In genomic region chr12:26314959-26315358, GRCm38 (mm10) we compare ENCODE assay signal across 7 mouse cellular contexts.
DNase-seq lines count a peak whose midpoint lies in the region; ATAC-seq lines count a peak whose summit lies in the region.

No protein-coding gene starts in this region.

- no peaks in the 10 kb centered on the region for H3K27me3 ChIP-seq in midbrain, embryonic 15.5 days (replicated peaks)
- H3K27me3 ChIP-seq in midbrain, embryonic 13.5 days, result no peaks in the 10 kb centered on the region

- no peaks in the 10 kb centered on the region; the same call in 1 of the 2 replicates for H3K4me1 ChIP-seq in midbrain, embryonic 15.5 days
- H3K4me1 ChIP-seq in midbrain, embryonic 13.5 days (replicated peaks), result no peaks in the 10 kb centered on the region

- peak; percentile 31 to 53 for DNase-seq in cerebellum, postnatal 25 days
- peak; percentile 15 to 49 for DNase-seq in kidney, adult 8-10 months
- DNase-seq in mesoderm, embryonic 11.5 days (ENCODE audit: low read depth, low spot score), result peak; percentile 51
- peak; percentile 66 for DNase-seq in thymus, postnatal 25 days

- H3K4me2 ChIP-seq in midbrain, embryonic 15.5 days, result no peak overlapping the region
- no peak overlapping the region for H3K4me2 ChIP-seq in midbrain, embryonic 13.5 days (replicated peaks)

- H3K9ac ChIP-seq in midbrain, embryonic 15.5 days, result no peak overlapping the region
- no peak overlapping the region for H3K9ac ChIP-seq in midbrain, embryonic 13.5 days (replicated peaks)

- no peak overlapping the region for H3K4me3 ChIP-seq in midbrain, embryonic 15.5 days
- H3K4me3 ChIP-seq in midbrain, embryonic 13.5 days (replicated peaks), result no peak overlapping the region

- no peak overlapping the region for H3K27ac ChIP-seq in midbrain, embryonic 15.5 days
- H3K27ac ChIP-seq in midbrain, embryonic 13.5 days, result no peak overlapping the region

- H3K36me3 ChIP-seq in midbrain, embryonic 15.5 days (replicated peaks), result peaks cover 4% of the 10 kb centered on the region; the same call in 1 of the 2 replicates
- peaks cover 66% of the 10 kb centered on the region for H3K36me3 ChIP-seq in midbrain, embryonic 13.5 days

- 54% methylated on average over 5 of the region's 5 CpGs for WGBS in midbrain, embryonic 15.5 days
- WGBS in midbrain, embryonic 13.5 days, result 59% methylated on average over 5 of the region's 5 CpGs

- H3K9me3 ChIP-seq in midbrain, embryonic 15.5 days, result no peaks in the 10 kb centered on the region
- no peaks in the 10 kb centered on the region for H3K9me3 ChIP-seq in midbrain, embryonic 13.5 days

- ATAC-seq in midbrain, embryonic 15.5 days (replicated peaks), result 0 out of 2 replicates have a peak, but pooled peaks have one; percentile 48
- no peak for ATAC-seq in midbrain, embryonic 13.5 days
- peak; percentile 69 for ATAC-seq in activated CD4-positive, CD25-positive, alpha-beta regulatory T cell, adult 4 months
